Mouse (Mus musculus) liver, embryonic 11.5 days (tissue): ENCODE measurements at regions not wholly inside any gene's neighbourhood (a gene's known extent, or its start where the extent isn't known, plus 50 kb on each side); places are given as distances from the start of the nearest gene placed in this dataset.

Experiments used
- ATAC-seq: fragments of 200-750 bp; cut with Nextera tagmentation; replicated peaks from 2 replicates; pipeline ENCODE4 v1.8.0; 2017; ENCODE audit warnings: moderate number of reproducible peaks, mild to moderate bottlenecking, moderate TSS enrichment, moderate library complexity; ENCODE audit not compliant: low FRiP score
- DNase-seq: peaks from one replicate; pipeline ENCODE4 v3.0.0-alpha.2; 2017; ENCODE audit warnings: low spot score
- H3K27ac ChIP-seq: fragments of 300-500 bp; sonication (generic); 2 replicates; pipeline ENCODE4 v1.5.1; 2014; ENCODE audit warnings: mild to moderate bottlenecking, low read depth, low read length, control low read depth
- H3K27me3 ChIP-seq: fragments of 300-500 bp; sonication (generic); replicated peaks from 2 replicates; pipeline ENCODE4 v1.6.1; 2014; ENCODE audit warnings: low read length, mixed read lengths; ENCODE audit not compliant: control insufficient read depth, insufficient read depth
- H3K36me3 ChIP-seq: fragments of 300-500 bp; sonication (generic); 2 replicates; pipeline ENCODE4 v1.6.1; 2014; ENCODE audit warnings: mild to moderate bottlenecking, low read length, moderate library complexity, mixed read lengths; ENCODE audit not compliant: control insufficient read depth, insufficient read depth
- H3K4me1 ChIP-seq: fragments of 300-500 bp; sonication (generic); replicated peaks from 2 replicates; pipeline ENCODE4 v1.6.1; 2014; ENCODE audit warnings: low read length, mixed read lengths; ENCODE audit not compliant: control insufficient read depth, insufficient read depth
- H3K4me2 ChIP-seq: fragments of 300-500 bp; sonication (generic); 2 replicates; pipeline ENCODE4 v1.6.1; 2014; ENCODE audit warnings: mild to moderate bottlenecking, control low read depth, moderate library complexity
- H3K4me3 ChIP-seq: fragments of 300-500 bp; sonication (generic); 2 replicates; pipeline ENCODE4 v1.5.1; 2014; ENCODE audit warnings: low read depth, low read length, control low read depth
- H3K9ac ChIP-seq: fragments of 300-500 bp; sonication (generic); 2 replicates; pipeline ENCODE4 v1.6.1; 2014; ENCODE audit warnings: low read depth, low read length, control low read depth
- H3K9me3 ChIP-seq: fragments of 300-500 bp; sonication (generic); 2 replicates; pipeline ENCODE4 v1.6.1; 2016; ENCODE audit warnings: low read length, inconsistent platforms, mixed read lengths; ENCODE audit not compliant: control insufficient read depth
- WGBS: fragments of 180-500 bp; shearing (Covaris S2); extraction: QIAGEN DNeasy Blood & Tissue Kit; methylation state at CpG from one replicate; pipeline ENCODE4 v1.1.7; 2014; 5-methylcytosine and 5-hydroxymethylcytosine counted together

- 49% methylated on average over 7 of the region's 7 CpGs for WGBS
- no peak overlapping the region for H3K9ac ChIP-seq
- H3K4me2 ChIP-seq, result no peak overlapping the region
- no peak overlapping the region for H3K4me3 ChIP-seq
- ATAC-seq (no peak), DNase-seq (no peak)
- H3K4me1 ChIP-seq, result no peaks in the 10 kb centered on the region
- H3K27me3 ChIP-seq, result no peaks in the 10 kb centered on the region
- H3K9me3 ChIP-seq, result no peaks in the 10 kb centered on the region
- no peaks in the 10 kb centered on the region for H3K36me3 ChIP-seq
- H3K27ac ChIP-seq, result no peak overlapping the region
Measured at GRCm38 (mm10) chr14:80269179-80269951, 285.5 kb downstream of the Olfm4 start.

DNA sequence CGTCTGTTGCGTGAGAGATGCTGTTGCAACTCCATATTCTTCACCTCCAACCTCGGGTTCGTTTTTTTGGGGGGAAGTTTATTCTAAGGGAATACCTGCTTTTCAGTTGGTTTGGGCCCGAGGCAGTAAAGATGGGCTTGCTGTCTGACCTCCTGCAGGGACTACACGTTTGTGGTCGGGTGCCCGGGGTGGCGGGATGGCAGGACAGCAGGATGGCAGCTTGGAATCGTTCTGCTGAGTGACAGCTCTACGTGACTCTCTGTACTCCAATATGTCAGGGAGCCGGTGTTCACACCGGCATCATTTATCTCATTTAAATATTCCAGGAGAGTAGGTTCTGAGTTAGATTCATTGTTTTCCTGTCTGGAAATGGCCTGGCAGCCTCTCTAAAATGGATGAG is 286.2 kb downstream of the Olfm4 start:
- no peak overlapping the region for H3K9ac ChIP-seq
- no peaks in the 10 kb centered on the region for H3K9me3 ChIP-seq
- no peaks in the 10 kb centered on the region for H3K4me1 ChIP-seq
- no peak for DNase-seq
- no peaks in the 10 kb centered on the region for H3K36me3 ChIP-seq
- no peak for ATAC-seq
- WGBS, result 69% methylated on average over 13 of the region's 13 CpGs
- no peaks in the 10 kb centered on the region for H3K27me3 ChIP-seq
- no peak overlapping the region for H3K4me3 ChIP-seq
- no peak overlapping the region for H3K4me2 ChIP-seq
- H3K27ac ChIP-seq, result no peak overlapping the region

GRCm38 (mm10) chr14:80280188-80280587 is 296.3 kb downstream of the Olfm4 start:
- 68% methylated on average over 4 of the region's 4 CpGs for WGBS
- Histone ChIP-seq H3K9ac (no peak overlapping the region), H3K4me3 (no peak overlapping the region), H3K4me2 (no peak overlapping the region), H3K4me1 (no peaks in the 10 kb centered on the region), H3K36me3 (no peaks in the 10 kb centered on the region), H3K27ac (no peak overlapping the region), H3K27me3 (no peaks in the 10 kb centered on the region), H3K9me3 (no peaks in the 10 kb centered on the region)
- no peak for DNase-seq
- ATAC-seq, result no peak

- Histone ChIP-seq H3K9ac (no peak overlapping the region), H3K36me3 (no peaks in the 10 kb centered on the region), H3K4me3 (no peak overlapping the region), H3K27ac (no peak overlapping the region), H3K27me3 (no peaks in the 10 kb centered on the region), H3K4me2 (no peak overlapping the region), H3K9me3 (no peaks in the 10 kb centered on the region), H3K4me1 (no peaks in the 10 kb centered on the region)
- WGBS, result 53% methylated on average over 2 of the region's 2 CpGs
- DNase-seq (no peak), ATAC-seq (no peak)
Measured at GRCm38 (mm10) chr14:80283726-80284125, 299.8 kb downstream of the Olfm4 start.

GRCm38 (mm10) chr14:80291360-80291759 is 307.5 kb downstream of the Olfm4 start:
- Histone ChIP-seq H3K9me3 (no peaks in the 10 kb centered on the region), H3K27ac (no peak overlapping the region), H3K4me1 (no peaks in the 10 kb centered on the region), H3K27me3 (no peaks in the 10 kb centered on the region), H3K9ac (no peak overlapping the region), H3K36me3 (no peaks in the 10 kb centered on the region), H3K4me2 (no peak overlapping the region), H3K4me3 (no peak overlapping the region)
- DNase-seq, result no peak
- WGBS, result 73% methylated on average over 4 of the region's 4 CpGs
- no peak for ATAC-seq

DNA sequence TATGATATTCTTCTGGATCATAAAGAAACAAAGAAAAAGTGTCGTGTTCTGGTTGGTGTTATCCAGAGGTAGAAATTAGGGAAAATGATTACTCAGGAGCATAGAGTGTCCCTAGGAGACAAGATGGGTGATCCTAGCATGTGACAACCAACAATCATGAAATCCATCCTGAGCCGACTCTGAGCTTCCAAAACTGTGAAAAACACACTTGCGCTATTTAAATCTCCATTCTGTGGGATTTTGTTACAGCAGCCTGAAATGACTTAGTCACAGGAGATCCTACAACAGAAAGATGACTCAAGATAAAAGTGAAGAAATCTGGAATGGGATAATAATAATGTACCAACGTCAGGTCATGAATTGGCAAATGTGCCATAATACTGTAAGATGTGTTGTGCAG is 309.5 kb downstream of the Olfm4 start:
- no peaks in the 10 kb centered on the region for H3K9me3 ChIP-seq
- DNase-seq (no peak), ATAC-seq (no peak)
- H3K27ac ChIP-seq, result no peak overlapping the region
- whole genome bisulfite sequencing, result 84% methylated on average over 4 of the region's 4 CpGs
- H3K9ac ChIP-seq, result no peak overlapping the region
- no peaks in the 10 kb centered on the region for H3K36me3 ChIP-seq
- no peaks in the 10 kb centered on the region for H3K27me3 ChIP-seq
- H3K4me1 ChIP-seq, result no peaks in the 10 kb centered on the region
- H3K4me3 ChIP-seq, result no peak overlapping the region
- no peak overlapping the region for H3K4me2 ChIP-seq

- WGBS, result 61% methylated on average over 2 of the region's 2 CpGs
- Histone ChIP-seq H3K27ac (no peak overlapping the region), H3K4me3 (no peak overlapping the region), H3K4me2 (no peak overlapping the region), H3K27me3 (no peaks in the 10 kb centered on the region), H3K9ac (no peak overlapping the region), H3K4me1 (no peaks in the 10 kb centered on the region), H3K36me3 (no peaks in the 10 kb centered on the region), H3K9me3 (no peaks in the 10 kb centered on the region)
- ATAC-seq (no peak), DNase-seq (no peak)
Measured at GRCm38 (mm10) chr14:80329651-80330050, 345.8 kb downstream of the Olfm4 start.

DNA sequence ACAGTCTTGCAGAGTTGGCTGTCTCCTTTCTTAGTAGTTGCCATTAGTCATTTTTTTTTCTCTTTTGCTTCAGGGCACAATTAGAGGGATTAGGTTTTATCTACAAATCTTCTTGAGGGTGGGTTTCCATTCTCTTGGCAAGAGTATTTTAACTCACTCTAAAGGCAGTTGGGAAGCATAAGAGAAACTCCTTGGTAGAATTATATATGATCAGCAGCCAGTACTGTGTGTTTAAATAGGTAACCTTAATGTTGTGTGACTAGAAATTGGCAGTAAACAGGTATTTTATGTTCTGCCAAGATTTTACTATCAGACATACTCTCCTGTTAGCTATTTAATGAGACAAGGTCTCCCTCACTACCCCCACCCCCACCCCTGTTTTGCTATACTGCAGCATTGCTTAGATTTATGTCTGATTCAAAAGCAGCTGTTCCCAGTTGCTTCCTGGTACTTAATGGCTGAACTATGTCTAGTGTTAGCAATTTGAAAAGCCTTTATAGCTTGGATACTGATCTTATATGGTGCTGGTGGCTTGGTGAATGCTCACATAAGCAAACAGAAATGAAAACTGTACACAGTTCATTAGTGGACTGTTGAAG is 378.2 kb downstream of the Olfm4 start:
- Histone ChIP-seq H3K9ac (no peak overlapping the region), H3K9me3 (no peaks in the 10 kb centered on the region), H3K4me2 (no peak overlapping the region), H3K36me3 (no peaks in the 10 kb centered on the region), H3K27ac (no peak overlapping the region), H3K27me3 (no peaks in the 10 kb centered on the region), H3K4me1 (no peaks in the 10 kb centered on the region), H3K4me3 (no peak overlapping the region)
- DNase-seq (no peak), ATAC-seq (no peak)
